Mouse (Mus musculus): ENCODE measurements at regions not wholly inside any gene's neighbourhood (a gene's known extent, or its start where the extent isn't known, plus 50 kb on each side); places are given as distances from the start of the nearest gene placed in this dataset.
"Not testable (repeated sequence)": the region's sequence is repeated elsewhere in the genome, so short reads cannot be mapped to it uniquely, and the experiment has no call there.

GRCm38 (mm10) chr16:26860566-26860965 lies 130.9 kb downstream of the Gmnc start:
- DNase-seq (ENCODE audit: extremely low spot score): no peak

GRCm38 (mm10) chr16:26849191-26849590 lies 142.3 kb downstream of the Gmnc start:
- DNase-seq (ENCODE audit: extremely low spot score): no peak

- no peak for DNase-seq (ENCODE audit: extremely low spot score)
Measured at GRCm38 (mm10) chr16:26827006-26827405, 164.4 kb downstream of the Gmnc start.

GRCm38 (mm10) chr16:26811201-26811600 lies 180.3 kb downstream of the Gmnc start:
- not testable (repeated sequence) for DNase-seq (ENCODE audit: extremely low spot score)

- no peak for DNase-seq (ENCODE audit: extremely low spot score)
Measured at GRCm38 (mm10) chr16:26805426-26805825, 186.0 kb downstream of the Gmnc start.

- no peak for DNase-seq (ENCODE audit: extremely low spot score)
Measured at GRCm38 (mm10) chr16:26787042-26787620, 204.3 kb downstream of the Gmnc start.

- peak; percentile 13 for DNase-seq (ENCODE audit: extremely low spot score)
Measured at GRCm38 (mm10) chr16:26782331-26782730, 200.8 kb downstream of the Il1rap start.
